Mouse (Mus musculus) E14TG2a.4 (cell line): ENCODE results near the gene Plscr3.

Source experiments
- CTCF ChIP-seq: conservative IDR thresholded peaks from 2 replicates; pipeline ENCODE4 v1.5.1; 2014; ENCODE audit warnings: low read length
- NANOG ChIP-seq: IDR thresholded peaks from 2 replicates; pipeline ENCODE4 v1.6.1; 2014; ENCODE audit warnings: borderline replicate concordance, low read length, mixed read lengths
- POU5F1 ChIP-seq: IDR thresholded peaks from 2 replicates; pipeline ENCODE4 v1.6.1; 2014; ENCODE audit warnings: low read length, borderline replicate concordance

DNA sequence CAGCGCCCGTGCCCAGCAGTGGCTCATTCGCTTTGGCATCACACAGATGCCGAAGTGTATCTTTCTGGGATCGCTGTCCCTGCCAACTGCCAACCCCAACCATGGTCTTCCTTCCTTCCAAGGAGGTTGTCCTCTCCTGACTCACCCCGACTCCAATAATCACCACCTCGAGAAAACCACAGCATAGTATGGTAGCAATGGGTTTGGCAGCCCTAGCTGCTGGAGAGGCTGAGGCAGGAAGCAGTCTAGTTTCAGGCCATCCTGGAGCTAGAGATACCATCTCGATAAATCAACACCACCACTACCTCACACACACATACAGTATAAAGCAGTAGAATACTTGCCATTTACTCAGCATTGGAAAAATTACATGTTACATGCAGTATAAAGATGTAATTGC is 27.3 kb upstream of the Plscr3 start:
- TF ChIP-seq CTCF (no peak), NANOG (no peak), POU5F1 (no peak)
